Mouse (Mus musculus) T-helper 1 cell (primary cell): ENCODE data around the gene Dolpp1.

Experiments
- in situ Hi-C: fragments of 300-600 bp; cut with MboI, MseI; formaldehyde crosslinking; loops from one replicate; pipeline ENCODE4 v1.15.1; 2025; ENCODE audit warnings: high pct_unique_total_duplicates

Dolpp1 gene

DNA sequence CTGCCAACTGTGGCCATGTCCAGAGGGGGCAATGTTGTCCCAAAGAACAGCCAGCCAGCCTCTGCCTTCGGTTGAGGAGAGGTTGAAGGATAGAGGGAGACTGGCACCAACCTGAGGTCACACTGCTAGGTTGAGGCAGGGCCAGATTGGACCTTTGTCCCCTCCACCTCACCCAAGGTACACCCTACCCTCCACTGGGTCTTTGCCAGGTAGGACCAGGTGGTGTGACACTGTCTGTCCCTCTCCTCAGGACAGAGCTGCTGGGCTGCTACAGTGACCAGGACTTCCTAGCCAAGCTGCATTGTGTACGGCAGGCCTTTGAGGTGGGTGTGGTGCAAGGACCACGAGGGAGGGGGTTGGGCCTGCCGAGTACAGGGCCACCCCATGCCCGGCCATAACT is 14.3 kb upstream of the Dolpp1 start:
- in situ Hi-C loops = no loop called here

DNA sequence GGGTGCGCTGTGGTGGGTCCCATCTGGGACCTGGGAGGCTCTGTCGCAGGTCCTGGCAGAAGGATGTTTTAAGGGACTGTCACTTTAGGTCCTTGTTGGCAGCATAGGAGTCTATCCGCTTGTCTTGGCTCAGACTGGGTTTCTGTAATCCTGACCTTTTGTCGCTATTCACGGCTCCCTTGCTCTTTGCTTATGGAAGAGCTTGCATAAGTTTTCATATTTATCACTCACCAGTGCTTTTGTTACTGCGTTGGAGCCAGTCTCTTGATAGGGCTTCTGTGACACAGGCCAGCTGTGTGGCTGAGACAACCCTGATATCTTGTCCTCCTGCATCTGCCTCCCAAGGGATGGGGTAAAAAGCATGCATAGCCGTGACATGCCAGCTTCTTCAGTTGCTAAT is 12.7 kb upstream of the Dolpp1 start:
- in situ Hi-C loops = no loop called here

DNA sequence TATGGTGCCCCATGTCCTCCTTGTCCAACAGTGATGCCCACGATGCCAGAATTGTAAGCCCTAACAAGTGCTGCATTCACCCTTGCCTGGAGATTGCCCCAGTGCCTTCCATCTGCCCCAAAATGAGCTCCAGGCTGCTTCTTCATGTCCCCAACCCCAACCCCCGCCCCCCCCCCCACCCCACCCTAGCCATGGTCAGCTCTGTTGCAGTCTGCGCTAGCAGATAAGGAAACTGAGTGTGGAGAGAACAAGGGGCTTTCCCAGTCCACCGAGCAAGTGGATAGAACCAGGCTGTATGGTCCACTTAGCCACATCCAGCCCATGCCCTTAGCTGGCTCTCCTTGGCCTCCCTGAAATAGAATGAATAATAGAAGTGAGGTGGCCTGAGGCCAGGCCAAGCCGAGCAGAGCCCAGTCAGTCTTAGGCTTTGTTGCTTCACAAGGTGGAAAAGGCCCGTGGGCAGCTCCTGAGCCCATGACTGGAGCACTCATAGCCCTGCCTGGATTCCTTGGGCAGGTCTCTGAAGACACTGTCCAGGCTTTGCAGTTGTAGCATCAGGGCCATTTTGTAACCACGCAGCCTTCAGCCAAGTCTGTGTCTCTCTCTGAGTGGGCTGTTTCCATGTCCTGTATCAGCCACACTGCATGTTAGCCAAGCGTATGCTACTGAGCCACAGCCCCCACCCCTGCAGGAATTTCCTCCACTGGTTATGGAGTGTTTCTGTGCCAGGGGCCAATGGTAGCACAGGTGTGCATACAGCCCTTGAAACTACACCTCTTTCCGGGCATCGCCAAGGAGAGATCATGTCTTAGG is 11.3 kb upstream of the Dolpp1 start:
- in situ Hi-C loops = no loop called here

DNA sequence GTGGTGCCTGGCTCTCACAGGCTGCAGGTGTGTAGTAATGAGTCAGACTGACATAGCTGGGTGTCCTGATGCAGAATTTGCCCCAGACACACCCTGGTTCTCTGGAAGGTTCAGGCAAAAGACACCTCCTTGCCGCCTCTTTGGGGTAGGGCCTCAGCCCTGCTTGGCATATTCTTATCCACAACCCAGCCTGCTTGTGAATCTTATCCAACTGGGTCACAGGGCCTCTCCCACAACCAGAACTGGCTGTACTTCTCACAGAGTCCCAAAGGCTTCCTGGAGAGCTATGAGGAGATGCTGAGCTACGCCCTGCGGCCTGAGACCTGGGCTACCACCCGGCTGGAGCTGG is 10.7 kb upstream of the Dolpp1 start:
- in situ Hi-C loops = no loop called here

DNA sequence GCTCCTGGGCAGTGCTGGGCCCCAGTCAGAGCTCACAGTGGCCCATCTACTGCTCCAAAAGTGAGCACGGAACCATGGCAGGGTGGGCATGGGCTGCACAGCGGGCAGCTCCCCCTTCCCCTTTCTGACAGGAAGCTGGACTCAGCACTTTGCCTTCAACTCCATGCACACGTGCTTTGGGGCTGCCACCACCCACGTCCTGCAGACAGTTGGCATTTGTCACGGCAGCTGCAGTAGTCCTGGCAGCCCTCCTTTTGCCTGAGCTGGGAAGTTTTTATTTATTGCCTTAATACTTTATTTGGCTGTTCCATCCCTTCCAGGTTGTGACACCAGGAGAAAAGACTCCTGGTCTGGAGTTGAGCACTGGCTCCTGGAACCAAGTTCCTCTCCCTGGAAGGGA is 7.2 kb upstream of the Dolpp1 start:
- in situ Hi-C loops = no loop called here

DNA sequence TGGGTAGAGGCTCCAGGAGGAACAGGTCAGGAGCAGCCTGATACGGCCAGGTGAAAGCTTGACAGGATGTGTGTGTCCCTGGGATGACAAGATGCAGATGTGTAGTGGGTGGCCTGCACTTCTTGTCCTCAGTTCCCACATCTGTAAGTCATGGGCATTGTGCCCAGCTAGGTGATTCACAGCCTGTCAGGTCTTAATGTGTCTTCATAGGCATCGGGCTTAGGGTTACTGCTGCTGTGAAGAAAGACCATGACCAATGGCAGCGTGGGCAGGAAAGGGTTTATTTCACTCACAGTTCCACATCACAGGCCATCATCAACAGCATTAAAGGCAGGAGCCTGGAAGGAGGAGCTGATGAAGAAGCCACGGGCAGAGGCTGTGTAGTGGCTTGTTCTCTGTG is 6.5 kb upstream of the Dolpp1 start:
- in situ Hi-C loops = no loop called here

DNA sequence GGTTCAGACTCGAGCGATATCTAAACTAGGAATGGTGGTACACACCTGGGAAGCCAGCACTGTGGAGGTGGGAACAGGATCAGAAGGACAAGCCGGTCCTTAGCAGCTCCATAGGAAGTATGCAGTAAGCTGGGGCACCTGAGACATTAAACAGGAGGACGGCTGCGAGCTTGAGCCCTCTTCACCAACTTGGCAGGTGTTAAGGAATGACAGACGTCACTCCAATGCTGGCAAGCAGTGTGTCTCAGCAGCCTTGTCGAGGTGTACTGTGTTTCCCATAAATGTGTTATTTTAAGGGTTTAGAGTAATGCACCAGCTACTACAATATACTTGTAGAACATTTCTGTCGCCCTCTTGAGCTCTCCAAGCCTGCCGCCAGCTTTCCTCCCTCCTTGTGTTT is 5.1 kb upstream of the Dolpp1 start:
- in situ Hi-C loops = no loop called here

DNA sequence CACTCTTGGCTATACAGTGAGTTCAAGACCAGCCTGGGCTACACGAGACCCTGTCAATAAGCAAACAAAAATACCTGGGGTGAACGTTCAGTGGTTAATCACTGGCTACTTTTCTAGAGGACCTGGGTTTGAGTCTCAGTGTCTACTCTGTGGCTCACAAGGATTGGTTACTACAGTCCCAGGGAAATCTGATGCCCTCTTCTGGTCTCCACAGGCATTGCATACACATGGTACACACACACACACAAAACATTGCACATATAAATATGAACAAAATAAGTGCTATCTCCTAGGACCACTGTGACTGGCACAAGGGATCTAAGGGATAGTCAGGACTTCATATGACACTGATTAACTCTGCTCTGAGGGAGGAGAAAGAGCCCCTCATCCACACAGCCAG is 3.1 kb upstream of the Dolpp1 start:
- in situ Hi-C loops = no loop called here

DNA sequence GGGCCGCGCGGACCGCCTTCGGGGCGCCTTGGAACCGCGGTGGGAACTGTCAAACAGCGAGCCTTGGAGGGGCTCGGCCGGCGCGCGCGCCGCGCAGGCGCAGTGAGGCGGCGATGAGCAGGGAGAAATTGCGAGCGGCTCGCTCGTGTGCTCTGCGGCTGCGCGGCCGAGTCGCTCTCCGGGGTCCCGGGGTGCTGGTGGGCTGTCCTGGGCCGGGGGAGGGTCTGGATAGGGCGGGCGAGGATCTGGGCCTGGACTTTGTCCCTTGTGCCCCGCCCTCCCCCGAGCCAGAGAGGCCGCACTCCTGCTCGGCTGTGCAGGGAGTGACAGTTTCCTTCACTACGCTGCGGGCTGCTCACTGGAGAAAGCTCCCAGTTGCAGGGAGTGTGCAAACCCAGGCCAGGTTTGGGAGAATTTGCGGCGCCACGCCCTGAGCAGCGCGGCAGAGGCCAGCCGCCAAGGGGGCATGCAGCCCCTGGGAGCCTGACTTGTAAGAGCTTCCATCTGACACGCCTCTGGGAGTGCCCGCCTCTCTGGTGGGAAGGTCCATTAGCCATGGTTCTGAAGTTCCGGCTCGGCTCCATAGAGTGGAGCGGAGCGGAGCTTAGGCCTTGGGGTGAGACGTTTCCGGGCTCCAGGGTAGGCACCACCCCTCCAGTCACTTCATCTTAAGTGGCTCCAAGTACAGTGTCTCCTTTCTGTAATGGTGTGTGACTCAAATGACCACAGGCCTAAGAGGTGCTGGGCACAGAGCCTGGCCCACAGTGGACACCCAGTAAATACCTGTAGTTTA is 719 bp downstream of the Dolpp1 start:
- in situ Hi-C loops = no loop called here

DNA sequence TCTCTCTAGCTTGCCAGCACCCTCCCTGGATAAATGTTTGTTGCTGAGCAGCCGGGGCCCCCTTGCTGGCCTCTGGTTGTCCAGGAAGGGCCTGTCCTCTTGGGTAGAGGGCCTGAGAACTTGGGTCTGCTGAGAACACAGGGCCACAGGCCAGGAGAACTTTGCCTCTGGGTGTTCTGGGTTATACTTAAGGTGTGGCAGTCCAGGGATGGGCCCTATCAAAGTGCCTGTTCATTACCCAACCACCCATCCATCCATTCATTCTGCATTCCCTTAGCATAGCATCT is 1.3 kb downstream of the Dolpp1 start:
- in situ Hi-C loops = no loop called here

DNA sequence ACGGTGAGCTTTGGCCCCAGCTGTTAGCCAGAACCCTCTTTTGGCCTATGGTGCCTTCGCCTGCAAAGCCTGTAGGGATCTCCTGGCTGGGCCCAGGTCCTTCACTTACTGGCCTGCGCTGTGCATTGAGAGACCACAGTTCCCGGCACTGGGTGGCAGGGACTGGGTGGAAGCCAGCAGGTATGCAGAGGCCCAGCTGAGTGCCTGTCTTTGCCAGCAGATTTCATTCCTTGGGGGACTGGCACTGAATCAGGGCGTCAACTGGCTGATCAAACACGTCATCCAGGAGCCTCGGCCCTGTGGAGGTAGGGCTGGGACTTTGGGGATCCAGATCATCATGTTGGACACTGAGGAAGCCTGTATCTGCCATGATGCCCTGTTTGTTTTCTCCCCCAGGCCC is 3.7 kb downstream of the Dolpp1 start:
- in situ Hi-C loops = no loop called here

DNA sequence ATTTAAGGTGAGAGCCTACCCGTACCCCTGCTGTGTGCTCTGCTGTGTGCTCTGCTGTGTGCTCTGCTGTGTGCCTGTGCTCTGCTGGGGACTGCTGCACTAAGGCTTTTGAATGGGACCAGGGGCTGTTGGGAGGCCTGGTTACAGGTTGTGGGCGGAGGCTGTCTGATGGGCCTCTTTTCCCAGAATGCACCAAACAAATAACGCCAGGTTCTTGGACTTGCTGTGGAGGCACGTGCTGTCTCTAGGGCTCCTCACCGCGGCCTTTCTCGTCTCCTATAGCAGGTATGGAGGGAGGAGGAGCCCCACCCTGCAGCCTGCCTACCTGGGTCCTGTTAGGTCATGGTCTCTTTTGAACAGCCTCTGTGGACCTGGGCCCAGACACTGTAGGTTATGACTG is 4.2 kb downstream of the Dolpp1 start:
- in situ Hi-C loops = no loop called here

DNA sequence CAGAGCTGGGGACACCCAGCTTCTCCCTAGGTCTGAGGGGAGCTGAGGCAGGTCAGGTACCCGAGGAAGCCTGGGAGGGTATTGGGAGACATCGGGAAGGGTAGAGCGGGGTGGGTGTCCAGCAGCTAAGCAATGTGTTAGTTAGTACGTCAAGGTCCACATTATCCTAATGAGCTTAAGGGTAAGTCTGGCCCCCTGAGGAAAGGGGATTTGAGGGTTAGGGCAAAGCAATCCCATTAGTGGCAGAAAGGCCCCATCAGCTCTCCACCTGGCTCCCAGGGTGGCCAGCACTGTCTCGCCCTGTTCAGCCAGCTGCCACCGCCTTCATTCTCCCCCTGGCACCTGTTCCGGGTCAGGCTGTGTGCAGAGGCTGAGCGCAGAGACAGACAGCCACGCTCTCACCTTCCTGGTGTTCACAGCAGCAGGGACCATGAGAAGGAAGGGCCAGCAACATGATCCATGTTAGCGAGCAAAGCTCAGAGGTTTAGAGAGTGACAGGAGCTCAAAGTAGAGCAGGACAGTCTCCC is 6.0 kb downstream of the Dolpp1 start:
- in situ Hi-C loops = no loop called here

DNA sequence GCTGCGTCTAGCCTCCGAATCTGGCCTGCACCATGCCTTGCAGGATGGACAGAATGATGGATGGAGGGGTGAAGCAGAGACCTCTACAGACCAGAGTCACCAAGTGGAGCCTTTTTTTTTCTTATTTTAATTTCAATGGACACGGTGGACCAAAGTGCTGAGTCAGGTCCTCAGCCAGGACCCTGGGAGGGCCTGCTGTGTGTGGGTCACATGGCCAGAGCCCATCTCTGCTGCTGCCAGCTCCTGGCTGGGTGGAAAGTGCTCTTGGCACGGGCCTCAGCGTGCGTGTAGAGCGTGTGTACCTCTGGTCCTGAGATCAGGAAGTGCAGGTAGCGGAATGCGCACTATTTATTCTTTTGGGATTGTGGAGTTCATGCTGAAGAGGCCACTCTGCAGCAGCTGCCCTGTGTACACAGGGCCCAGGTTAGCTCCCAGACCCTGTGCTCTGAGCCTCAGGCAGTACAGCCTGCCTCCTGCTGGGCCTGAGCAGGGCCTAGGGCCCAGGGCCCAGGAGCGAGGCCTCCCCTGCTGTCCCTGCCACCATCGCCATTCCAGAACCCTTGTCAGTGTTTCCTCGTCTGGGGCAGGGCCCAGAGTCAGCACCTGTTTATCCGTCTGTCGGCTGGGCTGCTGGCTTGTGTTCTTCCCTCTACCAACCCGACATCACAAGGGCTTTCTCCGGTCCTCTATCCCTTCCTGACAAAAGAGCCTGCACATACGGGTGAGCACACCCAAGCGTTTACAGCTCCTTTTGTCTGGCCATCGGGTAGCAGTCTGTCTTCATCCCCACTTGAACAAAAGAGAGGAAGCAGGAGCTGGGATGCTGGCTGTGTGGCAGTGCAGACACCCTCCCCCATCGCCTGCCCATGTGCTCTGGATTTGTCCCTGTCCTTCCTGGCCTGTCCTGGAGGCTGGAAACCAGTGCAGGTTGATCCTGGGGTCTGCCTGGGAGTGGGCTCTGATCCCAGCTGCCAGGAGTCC is 7.4 kb downstream of the Dolpp1 start:
- in situ Hi-C loops = no loop called here

DNA sequence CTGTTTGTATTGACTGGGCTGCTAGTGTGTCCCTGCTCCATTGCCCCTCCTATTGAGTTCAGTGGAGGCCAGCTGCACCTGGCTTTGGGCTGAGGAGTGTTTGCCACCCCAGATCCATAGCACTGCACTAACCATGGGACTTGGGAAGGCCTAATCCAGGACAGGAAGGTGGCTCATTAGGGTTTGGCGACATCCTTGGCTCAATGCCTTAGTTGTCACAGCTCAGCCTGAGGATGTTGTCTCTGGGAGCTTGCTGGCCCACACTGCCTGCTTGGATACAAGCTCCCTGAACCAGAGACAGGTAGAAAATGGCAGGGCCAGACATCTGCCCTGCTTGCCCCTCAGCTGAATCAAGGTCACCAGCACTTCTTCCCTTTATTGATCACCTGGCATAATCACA is 9.5 kb downstream of the Dolpp1 start:
- in situ Hi-C loops = no loop called here

DNA sequence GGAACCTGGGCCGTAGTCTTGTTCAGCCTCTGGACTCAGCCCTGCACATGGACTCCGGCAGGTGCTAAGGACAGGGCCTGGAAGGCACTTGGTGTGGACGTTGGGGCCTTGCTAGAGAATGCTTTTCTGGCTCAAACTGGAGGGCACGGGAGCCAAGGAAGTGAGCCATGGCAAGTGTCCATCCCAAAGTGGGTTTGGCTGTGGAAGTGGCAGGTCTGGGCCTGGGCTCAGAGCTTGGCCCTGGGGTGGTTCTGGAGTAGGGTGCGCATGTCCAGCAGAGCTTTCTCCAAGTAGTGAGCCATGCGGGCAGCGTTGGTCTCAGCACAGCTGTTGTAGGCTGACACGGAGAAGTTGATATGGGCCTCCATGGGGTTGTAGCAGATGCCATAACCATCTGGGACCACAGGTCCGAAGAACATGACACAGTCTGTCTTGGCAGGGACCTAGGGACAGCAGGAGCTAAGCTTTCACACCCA is 10.3 kb downstream of the Dolpp1 start:
- in situ Hi-C loops = no loop called here

DNA sequence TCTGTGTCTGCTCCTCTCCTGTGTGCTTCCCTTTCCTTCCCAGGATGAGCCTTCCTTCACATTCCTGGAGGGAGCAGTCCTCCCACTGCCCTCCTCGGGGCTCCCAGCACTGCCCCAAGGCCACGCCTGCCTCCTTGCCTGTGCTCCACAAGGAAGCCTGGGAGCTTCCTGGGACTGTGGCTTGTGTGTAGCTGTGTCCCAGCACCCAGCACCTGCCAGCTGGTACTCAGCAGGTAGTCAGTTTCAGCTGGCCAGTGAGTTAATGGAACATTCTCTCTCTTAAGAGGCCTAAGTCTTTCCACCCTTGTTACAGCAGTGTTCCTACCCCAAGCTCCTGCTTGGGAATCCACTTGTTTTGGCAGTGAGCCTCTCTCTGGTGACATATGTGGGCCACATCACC is 10.8 kb downstream of the Dolpp1 start:
- in situ Hi-C loops = no loop called here

DNA sequence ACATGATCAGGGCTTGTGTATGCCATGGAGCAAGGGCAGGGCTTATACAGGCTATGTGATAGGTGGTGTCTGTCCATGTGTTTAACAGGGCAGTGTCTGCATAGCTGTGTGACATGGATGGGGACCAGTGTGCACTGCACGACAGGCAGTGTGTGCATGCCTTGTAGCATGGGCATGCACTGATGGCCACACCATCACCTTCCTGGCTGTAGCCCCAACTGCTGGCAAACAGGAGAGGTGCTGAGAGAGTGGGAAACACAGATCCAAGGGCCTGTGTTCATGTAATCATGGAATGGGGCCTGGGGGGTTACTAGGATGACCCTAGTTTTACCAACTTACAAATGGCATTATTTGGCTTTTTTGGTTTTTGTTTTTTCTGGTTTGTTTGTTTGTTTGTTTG is 11.8 kb downstream of the Dolpp1 start:
- in situ Hi-C loops = no loop called here

DNA sequence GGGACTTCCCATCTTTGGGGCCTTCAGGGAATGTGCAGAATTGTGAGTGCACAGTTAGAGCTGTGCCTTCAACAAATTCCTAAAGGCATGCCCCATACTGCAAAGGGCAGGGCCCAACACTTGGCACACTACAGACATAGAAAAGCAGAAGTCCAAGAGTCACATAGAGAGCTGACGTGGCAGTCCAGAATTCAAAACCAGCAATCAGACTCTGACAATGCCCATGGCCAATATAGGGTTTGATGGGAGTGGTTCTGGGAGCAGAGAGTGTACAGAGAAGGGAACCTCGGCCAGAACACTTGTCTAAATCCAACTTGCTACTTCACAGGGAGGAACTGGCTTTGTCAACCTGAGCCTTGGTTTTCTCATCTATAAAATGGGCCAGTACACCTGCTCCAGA is 15.2 kb downstream of the Dolpp1 start:
- in situ Hi-C loops = no loop called here

DNA sequence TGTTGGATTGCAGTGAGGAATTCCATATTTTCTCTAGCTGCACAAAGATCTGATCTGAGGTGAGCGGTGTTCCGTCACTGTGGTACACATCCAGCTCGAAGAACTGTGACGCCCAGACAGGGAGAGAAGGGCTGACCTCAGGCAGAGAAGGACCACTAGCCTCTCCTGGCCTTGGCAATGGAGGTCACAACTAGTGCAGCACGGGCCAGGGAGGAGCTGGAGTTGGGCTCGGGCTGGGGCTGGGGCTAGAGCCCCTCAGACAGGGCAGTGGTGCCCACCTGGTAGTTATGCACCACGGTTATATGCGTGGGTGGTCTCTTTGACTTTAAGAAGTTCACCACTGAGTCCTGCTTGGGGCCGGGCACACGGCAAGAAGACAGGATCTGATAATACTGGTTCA is 15.7 kb downstream of the Dolpp1 start:
- in situ Hi-C loops = no loop called here

DNA sequence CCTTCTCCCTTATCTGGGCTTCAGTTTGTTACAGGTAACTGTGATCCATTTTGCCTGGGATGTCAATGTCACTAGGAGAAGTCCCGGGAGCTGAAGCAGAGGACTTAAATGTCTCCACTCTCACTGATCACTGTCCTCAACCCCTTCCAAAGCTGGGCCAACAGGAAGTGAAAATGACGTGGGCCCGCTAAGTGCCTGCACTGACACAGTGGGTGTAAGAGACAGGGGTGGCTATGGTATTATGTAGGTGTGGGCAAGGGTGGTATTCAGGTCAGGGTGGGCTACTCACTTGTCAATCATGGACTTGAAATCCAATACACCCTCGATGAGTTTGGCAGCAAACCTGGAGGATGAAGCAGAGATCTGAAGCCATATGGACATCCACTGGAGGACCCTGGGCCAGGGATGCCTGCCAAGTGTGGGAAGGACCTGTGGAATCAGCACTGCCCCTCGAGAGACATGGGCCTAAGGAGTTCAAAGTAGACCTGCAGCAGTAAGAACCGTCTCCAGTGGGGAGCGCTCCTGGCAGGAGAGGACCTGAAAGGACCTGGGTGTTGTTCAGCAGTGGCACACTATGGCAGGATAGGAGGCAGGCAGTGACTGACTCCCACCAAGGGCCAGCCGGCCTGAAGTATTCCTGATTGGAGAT is 16.5 kb downstream of the Dolpp1 start:
- in situ Hi-C loops = no loop called here
